Mouse (Mus musculus) frontal cortex, adult (tissue): Measurements from ENCODE around the gene G6pc.
"Not testable (repeated sequence)": the region's sequence is repeated elsewhere in the genome, so short reads cannot be mapped to it uniquely, and the experiment has no call there.

Experiments
- ATAC-seq: cut with Nextera tagmentation; 2 replicates; pipeline ENCODE4 v1.9.2; 2017; ENCODE audit warnings: mild to moderate bottlenecking, moderate library complexity, mixed read lengths; ENCODE audit not compliant: low TSS enrichment

The G6pc gene

GRCm38 (mm10) chr11:101367326-101367935, at the start of gene G6pc:
G6pc (plus strand) TSS chr11:101367561.
- ATAC-seq = no peak

- ATAC-seq = peak; percentile 74; the same call in 1 of the 2 replicates
Observed at GRCm38 (mm10) chr11:101323609-101324008, 43.8 kb upstream of the G6pc start.

- no peak for ATAC-seq
Observed at GRCm38 (mm10) chr11:101324763-101325162, 42.6 kb upstream of the G6pc start, which contains the start of gene Aoc2. Aoc2 (plus strand) TSS chr11:101325063.

GRCm38 (mm10) chr11:101325201-101325600, 42.2 kb upstream of the G6pc start:
- ATAC-seq = not testable (repeated sequence)

GRCm38 (mm10) chr11:101326147-101326546, 41.2 kb upstream of the G6pc start:
- no peak for ATAC-seq

GRCm38 (mm10) chr11:101327311-101327710, 40.0 kb upstream of the G6pc start:
- no peak for ATAC-seq

- ATAC-seq = no peak
Observed at GRCm38 (mm10) chr11:101328941-101329635, 38.3 kb upstream of the G6pc start.

GRCm38 (mm10) chr11:101330371-101330924, 36.9 kb upstream of the G6pc start, which contains the start of gene Aoc3:
Aoc3 (plus strand) TSS chr11:101330605.
- ATAC-seq = no peak

- not testable (repeated sequence) for ATAC-seq
Observed at GRCm38 (mm10) chr11:101330961-101331360, 36.4 kb upstream of the G6pc start.

- no peak for ATAC-seq
Observed at GRCm38 (mm10) chr11:101332537-101332936, 34.8 kb upstream of the G6pc start.

GRCm38 (mm10) chr11:101334023-101334422, 33.3 kb upstream of the G6pc start:
- ATAC-seq = no peak

GRCm38 (mm10) chr11:101334516-101334915, 32.8 kb upstream of the G6pc start:
- no peak for ATAC-seq

GRCm38 (mm10) chr11:101335685-101336084, 31.7 kb upstream of the G6pc start:
- ATAC-seq = no peak

- peak; percentile 62; the same call in 1 of the 2 replicates for ATAC-seq
Observed at GRCm38 (mm10) chr11:101338123-101338760, 29.1 kb upstream of the G6pc start.

GRCm38 (mm10) chr11:101347083-101347775, 20.1 kb upstream of the G6pc start:
- ATAC-seq = no peak

GRCm38 (mm10) chr11:101348774-101349173, 18.6 kb upstream of the G6pc start:
- ATAC-seq = no peak

- ATAC-seq = no peak
Observed at GRCm38 (mm10) chr11:101349216-101349615, 18.1 kb upstream of the G6pc start.

- ATAC-seq = no peak
Observed at GRCm38 (mm10) chr11:101351100-101351720, 16.2 kb upstream of the G6pc start.

GRCm38 (mm10) chr11:101351721-101352111, 15.6 kb upstream of the G6pc start:
- no peak for ATAC-seq

- no peak for ATAC-seq
Observed at GRCm38 (mm10) chr11:101353436-101353835, 13.9 kb upstream of the G6pc start.

- ATAC-seq = no peak
Observed at GRCm38 (mm10) chr11:101354438-101355010, 12.8 kb upstream of the G6pc start.
